Mouse (Mus musculus) heart, postnatal 0 days (tissue): ENCODE data around the gene Zfp747. TPM values are rescaled to one million over a fixed set of nuclear protein-coding genes. Genes with fewer than 3 reads are reported as not detected.
"Not testable (repeated sequence)": the region's sequence is repeated elsewhere in the genome, so short reads cannot be mapped to it uniquely, and the experiment has no call there.

Experiments used
- ATAC-seq: fragments of 200-750 bp; cut with Nextera tagmentation; 2 replicates; pipeline ENCODE4 v1.8.0; 2017; ENCODE audit warnings: low read depth, moderate number of reproducible peaks, moderate library complexity; ENCODE audit not compliant: insufficient read depth
- DNase-seq: peaks from one replicate; pipeline ENCODE4 v3.0.0-alpha.2; 2016; ENCODE audit warnings: low spot score
- H3K27ac ChIP-seq: fragments of 300-500 bp; sonication (generic); 2 replicates; pipeline ENCODE4 v1.5.1; 2014; ENCODE audit warnings: low read depth, mild to moderate bottlenecking
- H3K27me3 ChIP-seq: fragments of 300-500 bp; sonication (generic); 2 replicates; pipeline ENCODE4 v1.6.1; 2014; ENCODE audit warnings: low read length, mixed read lengths; ENCODE audit not compliant: control insufficient read depth, insufficient read depth
- H3K36me3 ChIP-seq: fragments of 300-500 bp; sonication (generic); replicated peaks from 2 replicates; pipeline ENCODE4 v1.6.1; 2014; ENCODE audit warnings: low read length, mixed read lengths; ENCODE audit not compliant: control insufficient read depth, insufficient read depth
- H3K4me1 ChIP-seq: fragments of 300-500 bp; sonication (generic); 2 replicates; pipeline ENCODE4 v1.6.1; 2014; ENCODE audit warnings: antibody characterized with exemption; ENCODE audit not compliant: control insufficient read depth, insufficient read depth
- H3K4me2 ChIP-seq: fragments of 300-500 bp; sonication (generic); 2 replicates; pipeline ENCODE4 v1.6.1; 2014; ENCODE audit warnings: low read depth, mild to moderate bottlenecking, low read length, moderate library complexity
- H3K4me3 ChIP-seq: fragments of 300-500 bp; sonication (generic); 2 replicates; pipeline ENCODE4 v1.5.1; 2014; ENCODE audit warnings: low read depth, low read length
- H3K9ac ChIP-seq: fragments of 300-500 bp; sonication (generic); replicated peaks from 2 replicates; pipeline ENCODE4 v1.6.1; 2014; ENCODE audit warnings: low read depth, low read length, mixed read lengths
- H3K9me3 ChIP-seq: fragments of 300-500 bp; sonication (generic); replicated peaks from 2 replicates; pipeline ENCODE4 v1.6.1; 2016; ENCODE audit warnings: low read length; ENCODE audit not compliant: control insufficient read depth
- CTCF ChIP-seq: IDR thresholded peaks from 2 replicates; pipeline ENCODE4 v1.5.1; 2016; ENCODE audit warnings: antibody characterized with exemption, control low read depth, low read depth
- EP300 ChIP-seq: IDR thresholded peaks from 2 replicates; pipeline ENCODE4 v1.6.1; 2016; ENCODE audit warnings: antibody characterized with exemption, low read depth
- WGBS: fragments of 180-500 bp; shearing (Covaris S2); extraction: QIAGEN DNeasy Blood & Tissue Kit; methylation state at CpG from one replicate; pipeline ENCODE4 v1.1.7; 2014; 5-methylcytosine and 5-hydroxymethylcytosine counted together
- polyA plus RNA-seq: library from polyadenylated mRNA; unstranded; fragments of >200 nt; fragmentation: Nextera tagmentation; extraction: Ambion mirVana; gene quantifications from 2 replicates; pipeline ENCODE4 v1.2.1, GENCODE M21; 2015
- total RNA-seq: library from RNA; depleted of rRNA; stranded (reverse); fragments of >200 nt; gene quantifications from 2 replicates; pipeline ENCODE4 v1.2.3, GENCODE M21; 2014; ENCODE audit warnings: low replicate concordance

The Zfp747 gene
- total and polyA plus RNA-seq, 2 experiments from 2014 or later = 3.0 to 5.8 TPM

- WGBS = 54% methylated on average over 4 of the region's 4 CpGs
Measured at GRCm38 (mm10) chr7:127342332-127342731, 33.5 kb downstream of the Zfp747 start.

DNA sequence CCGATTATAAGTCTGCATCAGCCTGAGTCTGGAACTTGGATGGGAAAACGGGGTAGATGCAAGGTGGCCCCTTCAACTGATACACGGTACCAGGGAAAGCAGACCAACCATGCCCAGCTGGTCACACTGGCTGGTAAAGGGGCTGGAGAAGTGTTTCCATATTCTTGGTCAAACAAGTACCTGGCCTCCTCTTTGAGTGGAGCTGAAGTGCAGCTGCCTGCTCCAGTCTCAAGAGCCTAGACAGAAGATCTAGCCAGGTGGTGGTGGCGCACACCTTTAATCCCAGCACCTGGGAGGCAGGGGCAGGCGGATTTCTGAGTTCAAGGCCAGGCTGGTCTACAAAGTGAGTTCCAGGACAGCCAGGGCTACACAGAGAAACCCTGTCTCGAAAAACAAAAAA, 34.0 kb downstream of the Zfp747 start:
- H3K4me3 ChIP-seq, H3K9me3 ChIP-seq, H3K27me3 ChIP-seq, H3K27ac ChIP-seq, H3K9ac ChIP-seq, ATAC-seq, DNase-seq, H3K4me2 ChIP-seq: not testable (repeated sequence)
- Histone ChIP-seq H3K4me1 (peaks cover 23% of the 10 kb centered on the region), H3K36me3 (peaks cover 26% of the 10 kb centered on the region)
- WGBS = 94% methylated on average over 6 of the region's 6 CpGs

More at GRCm38 (mm10) chr7:127342332-127342731, 33.5 kb downstream of the Zfp747 start:
- no peak overlapping the region for H3K9ac ChIP-seq
- H3K9me3 ChIP-seq = no peaks in the 10 kb centered on the region
- H3K27me3 ChIP-seq = no peaks in the 10 kb centered on the region
- H3K4me2 ChIP-seq = no peak overlapping the region
- TF ChIP-seq EP300 (no peak), CTCF (peak; percentile 33; the same call in 1 of the 2 replicates)
- peaks cover 26% of the 10 kb centered on the region for H3K36me3 ChIP-seq
- ATAC-seq (no peak), DNase-seq (no peak)
- H3K4me3 ChIP-seq = no peak overlapping the region
- H3K27ac ChIP-seq = peak overlapping the region; percentile 13; the same call in 1 of the 2 replicates
- H3K4me1 ChIP-seq = peaks cover 28% of the 10 kb centered on the region

- Histone ChIP-seq H3K36me3 (peaks cover 26% of the 10 kb centered on the region), H3K4me3 (no peak overlapping the region), H3K4me2 (no peak overlapping the region), H3K27me3 (no peaks in the 10 kb centered on the region), H3K9me3 (no peaks in the 10 kb centered on the region), H3K27ac (no peak overlapping the region), H3K9ac (no peak overlapping the region), H3K4me1 (peaks cover 18% of the 10 kb centered on the region)
- 95% methylated on average over 8 of the region's 8 CpGs for WGBS
- TF ChIP-seq CTCF (no peak), EP300 (no peak)
- DNase-seq (no peak), ATAC-seq (no peak)
Measured at GRCm38 (mm10) chr7:127341356-127341755, 34.5 kb downstream of the Zfp747 start.

- Histone ChIP-seq H3K36me3 (peaks cover 13% of the 10 kb centered on the region; the same call in 1 of the 2 replicates), H3K27me3 (no peaks in the 10 kb centered on the region), H3K4me3 (no peak overlapping the region), H3K27ac (no peak overlapping the region), H3K9me3 (no peaks in the 10 kb centered on the region), H3K4me1 (0 out of 2 replicates have a peak, but pooled peaks cover 3% of the 10 kb centered on the region), H3K4me2 (no peak overlapping the region), H3K9ac (no peak overlapping the region)
- no peak for ATAC-seq
- WGBS = 30% methylated on average over 4 of the region's 4 CpGs
- TF ChIP-seq CTCF (no peak), EP300 (no peak)
- no peak for DNase-seq
Measured at GRCm38 (mm10) chr7:127337636-127338035, 38.2 kb downstream of the Zfp747 start.

- DNase-seq (no peak), ATAC-seq (no peak)
- no peak overlapping the region for H3K4me2 ChIP-seq
- WGBS = 76% methylated on average over 4 of the region's 4 CpGs
- H3K27ac ChIP-seq = no peak overlapping the region
- no peaks in the 10 kb centered on the region for H3K4me1 ChIP-seq
- no peaks in the 10 kb centered on the region for H3K9me3 ChIP-seq
- H3K4me3 ChIP-seq = no peak overlapping the region
- TF ChIP-seq EP300 (no peak), CTCF (no peak)
- no peak overlapping the region for H3K9ac ChIP-seq
- no peaks in the 10 kb centered on the region for H3K27me3 ChIP-seq
- H3K36me3 ChIP-seq = no peaks in the 10 kb centered on the region
Measured at GRCm38 (mm10) chr7:127335604-127336003, 40.2 kb downstream of the Zfp747 start.

DNA sequence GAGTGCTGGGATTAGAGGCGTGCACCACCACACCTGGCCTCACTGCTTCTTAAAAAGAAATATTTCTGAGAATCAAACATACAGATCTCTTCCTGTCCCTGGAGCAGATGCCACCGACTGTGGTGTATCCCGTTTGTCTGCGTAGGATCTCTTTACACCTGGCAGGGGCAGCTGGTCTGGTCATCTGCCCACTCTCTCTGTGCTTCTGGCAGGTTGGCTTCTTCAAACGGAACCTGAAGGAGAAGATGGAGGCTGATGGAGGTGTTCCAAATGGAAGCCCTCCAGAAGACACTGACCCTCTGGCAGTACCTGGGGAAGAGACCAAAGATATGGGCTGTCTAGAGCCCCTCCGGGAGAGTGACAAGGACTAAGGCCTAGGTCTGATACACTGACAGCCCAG, 42.6 kb downstream of the Zfp747 start:
- Histone ChIP-seq H3K36me3 (no peaks in the 10 kb centered on the region), H3K27me3 (no peaks in the 10 kb centered on the region), H3K9ac (no peak overlapping the region), H3K4me1 (no peaks in the 10 kb centered on the region), H3K9me3 (no peaks in the 10 kb centered on the region), H3K27ac (no peak overlapping the region), H3K4me3 (no peak overlapping the region), H3K4me2 (no peak overlapping the region)
- 70% methylated on average over 6 of the region's 6 CpGs for WGBS
- ATAC-seq (no peak), DNase-seq (no peak)
- no peak for TF ChIP-seq CTCF
- TF ChIP-seq EP300 = no peak
